Mouse (Mus musculus) natural killer cell, adult 2 months (primary cell): ENCODE measurements around the gene Lsr.
"Not testable (repeated sequence)": the region's sequence is repeated elsewhere in the genome, so short reads cannot be mapped to it uniquely, and the experiment has no call there.

Experiments
- DNase-seq, 2 experiments: peaks; one replicate each; pipeline ENCODE4 v3.0.0; 2022; ENCODE audit warnings: low spot score in 2 of 2

Gene Lsr

GRCm38 (mm10) chr7:30935422-30936099 lies 37.7 kb downstream of the Lsr start:
- not testable (repeated sequence) for DNase-seq

GRCm38 (mm10) chr7:30924581-30924980 lies 48.7 kb downstream of the Lsr start, which contains the start of gene Hamp2:
Hamp2 (minus strand) TSS chr7:30924681.
- not testable (repeated sequence) for DNase-seq

GRCm38 (mm10) chr7:30924071-30924470 lies 49.2 kb downstream of the Lsr start:
- no peak for DNase-seq

GRCm38 (mm10) chr7:30922490-30922889 lies 50.8 kb downstream of the Lsr start:
- DNase-seq, result not testable (repeated sequence)

GRCm38 (mm10) chr7:30920217-30920616 lies 53.0 kb downstream of the Lsr start:
- peak; percentile 49 to 51 for DNase-seq

- DNase-seq, result no peak
Measured at GRCm38 (mm10) chr7:30917219-30917618, 56.0 kb downstream of the Lsr start.

- DNase-seq, result no peak
Measured at GRCm38 (mm10) chr7:30916713-30917112, 56.6 kb downstream of the Lsr start.

- DNase-seq, result no peak
Measured at GRCm38 (mm10) chr7:30914732-30915131, 58.5 kb downstream of the Lsr start, which contains the start of gene Mag. Mag (minus strand) TSS chr7:30914873.

GRCm38 (mm10) chr7:30909773-30910172 lies 63.5 kb downstream of the Lsr start:
- DNase-seq, result peak; percentile 15 to 45

- peak; percentile 49 to 65 for DNase-seq
Measured at GRCm38 (mm10) chr7:30908992-30909431, 64.3 kb downstream of the Lsr start.

- no peak for DNase-seq
Measured at GRCm38 (mm10) chr7:30908277-30908991, 64.8 kb downstream of the Lsr start.
